Mouse (Mus musculus) gastrocnemius, postnatal 14 days (tissue): ENCODE results near the gene Poglut1. TPM values are rescaled to one million over a fixed set of nuclear protein-coding genes. Genes with fewer than 3 reads are reported as not detected.
A peak's percentile ranks its signal among the peaks of the same experiment; 100 is the strongest.

Experiments used
- DNase-seq: peaks from one replicate; pipeline ENCODE4 v3.0.0; 2021; ENCODE audit warnings: mixed read lengths
- intact Hi-C: fragments of 180-260 bp; cut with DNase I; formaldehyde crosslinking; loops from one replicate; pipeline ENCODE4 v1.15.1; 2025; ENCODE audit warnings: low total_unique reads
- long read RNA-seq, 2 experiments: library from polyadenylated mRNA; stranded (forward); transcript quantifications; one replicate each; pipeline ENCODE4 v2.0.0; 2021
- total RNA-seq, 2 experiments: library from RNA; stranded (reverse); gene quantifications; 2 replicates each; pipeline ENCODE4 v1.2.3; 2021

Poglut1 gene
- 1 to 10 TPM; 8.3 to 9.0 TPM for total RNA-seq
- long read RNA-seq, experiment 1, transcript Poglut1-201 (11 exons, 2,758 nt), result major isoform, 11 of 15 reads
- long read RNA-seq, experiment 1, partial matches to known transcripts, result 1 of 15 reads
- long read RNA-seq, experiment 1, other reads (novel, unspliced or antisense), result 1 of 15 reads
- long read RNA-seq, experiment 2, transcript Poglut1-201 (11 exons, 2,758 nt), result major isoform, 14 of 22 reads
- long read RNA-seq, experiment 2, transcript Poglut1-205 (11 exons, 2,922 nt), result minor isoform, 6 of 22 reads
- long read RNA-seq, experiment 2, partial matches to known transcripts, result 0 of 22 reads
- long read RNA-seq, experiment 2, other reads (novel, unspliced or antisense), result 2 of 22 reads

DNA sequence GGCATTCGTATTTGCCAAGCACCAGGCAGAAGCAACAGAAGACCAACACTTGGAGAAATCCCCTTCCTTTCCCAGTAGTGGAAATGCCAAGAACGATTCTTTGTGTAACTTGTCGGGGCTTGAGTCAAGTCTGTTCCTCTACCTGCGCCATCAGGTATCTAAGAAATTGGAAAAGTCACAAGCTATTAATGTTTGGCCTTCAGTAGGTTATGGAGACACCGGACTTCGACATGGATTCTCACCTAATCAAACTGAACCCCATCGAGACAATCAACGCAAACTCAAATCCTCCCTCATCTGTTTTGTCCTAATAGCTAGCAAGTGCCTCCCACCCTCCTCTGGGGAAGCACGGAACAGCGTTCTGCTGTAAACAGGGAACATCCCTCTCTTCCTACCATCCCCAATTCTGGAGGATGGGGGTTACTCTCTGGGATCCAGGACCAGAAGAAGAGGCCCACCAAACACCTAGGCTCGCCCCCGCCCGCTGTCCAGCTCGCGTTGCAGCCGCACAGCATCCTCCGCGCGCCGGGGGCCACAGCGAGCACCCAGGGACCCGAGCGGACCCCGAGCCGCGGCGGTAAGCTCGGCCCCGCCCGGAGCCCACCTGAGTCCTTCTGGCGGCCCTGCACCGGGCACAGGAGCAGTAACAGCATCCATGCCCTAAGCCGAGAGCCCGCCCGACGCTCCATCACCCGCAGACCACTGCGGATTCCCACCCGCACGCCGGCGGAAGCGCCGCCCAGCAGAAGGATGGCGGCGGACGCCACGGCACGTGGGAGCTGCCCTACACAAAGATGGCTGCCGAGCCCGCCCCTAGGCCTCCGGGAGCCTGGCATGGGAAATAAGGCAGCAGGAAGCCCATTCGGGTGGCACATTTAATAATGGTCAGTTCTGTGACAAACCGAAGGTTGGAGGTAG is at the start of gene Poglut1:
TSS of gene Poglut1 (minus strand) at position 780 of the 918 bp plus-strand sequence.
- peak; percentile 77 for DNase-seq

DNA sequence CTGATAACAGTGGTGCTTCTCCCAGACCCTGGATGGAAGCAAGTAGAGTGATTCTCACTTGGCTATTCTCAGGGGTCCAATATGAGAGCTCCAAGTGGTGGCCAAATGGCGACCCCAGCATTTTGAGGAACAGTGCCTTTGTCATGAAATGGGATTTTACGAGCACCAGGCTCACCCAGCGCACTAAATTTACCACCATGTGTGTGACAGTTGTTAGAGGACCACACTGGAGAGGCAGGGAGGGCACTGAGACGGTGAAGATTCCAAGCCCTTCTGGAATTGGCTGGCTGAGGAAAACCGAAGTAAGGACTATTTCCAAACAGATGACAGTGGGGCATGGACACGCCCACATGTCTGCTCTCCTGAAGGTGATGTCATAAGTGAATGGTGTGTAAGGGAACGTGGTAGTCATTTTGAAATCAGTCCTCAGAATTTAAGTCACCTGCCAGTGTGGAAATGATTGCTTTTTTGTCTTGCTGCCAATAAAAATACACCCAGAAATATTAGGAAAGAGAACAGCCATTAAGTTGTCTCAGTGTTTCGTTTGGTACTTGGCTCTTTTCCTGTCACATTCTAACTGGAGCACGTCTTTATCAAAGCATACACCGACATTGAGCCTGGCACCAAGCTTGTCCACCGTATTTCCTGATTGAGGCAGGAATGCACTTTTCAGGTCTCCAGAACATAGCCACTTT is 49.1 kb upstream of the Poglut1 start:
- intact Hi-C loops, result no loop called here
- no peak for DNase-seq

More for the DNA sequence above, at the start of gene Poglut1:
- intact Hi-C loops, result no loop called here

DNA sequence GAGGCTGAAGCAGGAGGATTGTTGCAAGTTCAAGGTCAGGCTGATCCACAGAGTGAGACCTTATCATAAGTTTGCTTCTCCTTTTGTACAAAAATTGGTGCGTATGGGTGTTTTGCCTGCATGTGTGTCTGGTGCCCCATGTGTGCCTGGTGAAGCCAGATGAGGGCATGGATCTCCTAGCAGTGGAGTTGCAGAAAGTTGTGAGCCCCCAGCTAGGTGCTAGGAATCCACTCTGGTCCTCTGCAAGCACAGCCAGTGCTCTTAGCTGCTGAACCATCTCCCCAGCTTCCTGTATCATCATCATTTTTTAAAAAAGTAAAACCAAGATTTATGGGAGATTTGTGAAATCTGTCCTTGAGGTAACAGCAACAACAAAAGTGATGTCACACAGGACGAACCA is 46.6 kb upstream of the Poglut1 start:
- intact Hi-C loops, result no loop called here
- no peak for DNase-seq

DNA sequence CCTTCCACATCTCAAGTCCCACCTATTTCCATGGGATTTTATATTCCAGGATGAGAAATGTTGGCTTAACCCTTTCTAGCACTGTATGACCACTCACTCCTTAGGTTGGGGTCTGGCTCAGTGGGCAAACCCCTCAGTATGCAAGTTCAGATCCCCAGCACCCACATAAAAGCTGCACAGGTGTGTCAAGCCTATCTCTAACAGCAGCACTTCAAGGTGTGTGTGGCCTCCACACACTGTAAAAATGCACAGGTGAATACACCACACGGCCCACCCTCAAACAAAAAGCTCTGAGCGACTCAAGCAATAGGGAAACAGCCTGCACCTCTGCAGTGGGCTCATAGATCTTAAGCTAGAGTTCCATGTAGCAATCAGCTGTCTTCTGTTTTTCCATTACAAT is 46.0 kb upstream of the Poglut1 start:
- intact Hi-C loops, result no loop called here

DNA sequence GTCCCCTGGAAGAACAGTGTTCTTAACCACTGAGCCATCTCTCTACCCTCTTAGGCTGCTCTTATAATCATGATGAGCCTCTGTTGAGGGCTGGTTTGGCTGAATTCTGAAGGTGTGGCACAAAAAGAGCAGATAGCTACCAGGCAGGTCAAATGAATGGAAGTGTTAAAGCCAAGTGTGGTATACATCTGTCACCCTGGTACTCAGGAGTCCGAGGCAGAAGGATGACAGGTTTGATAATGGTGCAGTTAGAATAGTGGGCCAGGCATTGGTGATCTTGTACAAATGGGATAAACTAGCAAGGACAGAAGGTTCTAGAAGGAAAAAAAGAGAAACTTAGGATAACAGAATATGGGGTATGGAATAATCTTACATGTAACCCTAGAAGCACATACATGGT is 44.4 kb upstream of the Poglut1 start:
- no peak for DNase-seq
- intact Hi-C loops, result no loop called here

More for the DNA sequence above, 46.0 kb upstream of the Poglut1 start:
- no peak for DNase-seq

DNA sequence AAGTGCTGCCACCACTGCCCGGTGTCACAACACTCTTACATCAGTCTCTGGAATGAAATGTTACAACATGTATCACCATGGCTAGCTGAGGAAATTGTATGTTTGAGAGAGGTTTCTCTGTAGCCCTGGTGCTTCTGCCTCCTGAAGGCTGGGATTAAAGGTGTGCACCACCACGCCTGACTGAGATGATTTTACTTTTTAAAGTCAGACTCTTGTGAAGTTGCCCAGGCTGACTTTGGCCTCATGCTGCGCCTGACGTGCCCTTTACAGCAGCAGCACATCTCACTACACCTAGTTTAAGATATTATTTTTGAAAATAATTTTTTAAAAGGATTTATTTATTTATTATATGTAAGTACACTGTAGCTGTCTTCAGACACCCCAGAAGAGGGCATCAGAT is 42.9 kb upstream of the Poglut1 start:
- no peak for DNase-seq
- intact Hi-C loops, result no loop called here

DNA sequence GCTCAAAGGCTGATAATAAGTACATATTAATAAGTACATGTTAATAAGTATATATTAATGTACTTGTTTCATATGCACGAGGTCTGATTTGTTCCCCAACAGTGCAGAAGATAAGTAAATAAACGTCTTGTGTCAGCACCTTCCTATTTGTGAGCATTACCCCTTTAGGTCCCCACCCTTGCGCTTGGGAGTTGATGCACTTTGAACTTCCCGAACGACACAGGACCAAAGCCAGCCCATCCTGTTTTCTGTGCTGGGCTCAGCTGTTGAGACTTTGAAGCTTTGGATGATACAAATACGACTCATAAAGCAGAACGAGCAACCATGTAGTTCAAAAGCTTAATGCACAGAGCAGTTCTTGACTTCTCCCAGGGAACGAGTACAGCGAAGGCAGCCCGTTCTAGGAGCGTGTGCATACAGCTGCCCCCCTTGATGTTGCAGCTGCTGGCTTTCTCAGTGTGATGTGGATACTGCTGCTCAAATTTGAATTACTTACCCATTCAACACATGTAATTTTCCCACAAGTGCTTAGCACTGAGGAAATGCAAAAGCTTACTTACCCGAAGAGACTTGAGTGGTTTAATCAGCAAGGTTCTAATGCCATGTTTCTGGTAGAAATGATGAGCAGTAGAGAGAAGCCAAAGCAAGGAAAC is 42.1 kb upstream of the Poglut1 start:
- intact Hi-C loops, result no loop called here
- no peak for DNase-seq

DNA sequence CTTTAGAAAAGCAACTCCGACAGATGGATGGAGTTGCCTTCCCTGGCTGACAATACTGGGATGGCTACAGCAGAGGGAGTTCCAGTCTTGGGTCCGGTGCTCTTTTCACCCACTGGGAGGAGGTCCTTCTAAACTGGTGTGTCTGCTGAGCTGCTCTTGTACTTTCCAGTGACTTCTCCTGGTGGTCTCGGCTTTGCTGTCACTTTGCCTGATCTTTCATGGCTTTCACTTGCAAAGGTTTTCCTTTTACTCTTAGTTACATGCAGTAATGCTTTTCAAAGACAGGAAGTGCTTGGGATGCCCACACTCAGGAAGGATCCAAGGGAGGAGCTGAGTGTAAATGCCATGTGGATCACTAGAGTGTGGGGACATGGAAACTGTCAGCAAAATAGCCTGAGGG is 41.4 kb upstream of the Poglut1 start:
- intact Hi-C loops, result no loop called here
- no peak for DNase-seq

DNA sequence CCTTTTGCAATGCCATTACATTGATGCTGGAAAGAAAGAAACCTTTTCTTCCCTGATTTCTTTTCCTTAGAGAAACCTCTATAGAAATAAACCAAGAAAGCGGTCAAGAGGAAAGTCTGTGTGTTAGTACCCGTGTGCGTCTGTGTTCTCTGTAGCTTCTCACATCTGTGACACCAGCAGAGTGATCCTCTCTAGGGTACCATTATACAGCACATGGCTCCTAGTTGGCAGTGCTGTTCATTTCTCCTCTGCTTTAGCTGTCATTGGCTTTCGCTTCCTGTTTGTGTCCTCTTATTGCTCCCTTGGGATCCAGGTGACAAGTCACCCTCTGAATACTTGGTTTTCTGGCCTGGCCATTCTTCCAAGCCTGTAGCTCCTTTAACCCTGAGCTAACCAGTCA is 37.5 kb upstream of the Poglut1 start:
- intact Hi-C loops, result no loop called here
- DNase-seq, result no peak

DNA sequence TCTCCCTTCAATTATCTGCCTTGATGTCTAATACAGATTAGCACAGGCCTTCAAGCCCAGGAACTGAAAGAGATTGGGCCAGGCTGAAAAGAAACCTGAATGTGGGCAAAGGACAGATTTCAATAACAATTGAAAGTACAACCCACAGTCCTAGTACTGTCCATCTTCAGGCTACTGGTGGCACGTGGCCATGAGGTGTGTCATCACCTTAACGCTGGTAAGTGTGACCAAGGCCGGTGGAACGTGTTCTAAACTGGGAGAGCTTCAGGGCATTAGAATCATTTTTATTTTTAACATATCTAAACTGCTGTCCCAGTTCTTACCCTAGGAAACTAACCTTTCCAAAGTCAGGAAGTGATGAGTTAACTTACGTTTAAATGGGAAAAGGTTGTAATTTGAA is 37.1 kb upstream of the Poglut1 start:
- intact Hi-C loops, result no loop called here
- DNase-seq, result no peak

DNA sequence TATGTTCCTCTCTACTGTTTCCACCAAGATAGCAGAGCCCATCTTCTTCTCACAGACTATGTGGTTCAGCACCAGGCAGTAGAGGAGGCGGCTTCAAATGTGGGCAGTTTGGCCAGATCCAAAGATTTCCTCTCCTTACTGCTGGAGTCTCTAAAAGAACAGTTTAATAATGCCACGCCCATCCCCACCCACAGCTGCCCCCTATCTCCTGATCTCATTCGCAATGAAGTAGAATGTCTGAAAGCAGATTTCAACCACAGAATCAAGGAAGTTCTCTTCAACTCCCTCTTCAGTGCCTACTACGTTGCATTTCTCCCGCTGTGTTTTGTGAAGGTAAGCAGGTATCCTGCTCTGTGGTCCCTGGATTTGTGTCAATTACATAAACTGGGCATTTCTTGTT is 35.1 kb upstream of the Poglut1 start:
- intact Hi-C loops, result no loop called here
- DNase-seq, result no peak

DNA sequence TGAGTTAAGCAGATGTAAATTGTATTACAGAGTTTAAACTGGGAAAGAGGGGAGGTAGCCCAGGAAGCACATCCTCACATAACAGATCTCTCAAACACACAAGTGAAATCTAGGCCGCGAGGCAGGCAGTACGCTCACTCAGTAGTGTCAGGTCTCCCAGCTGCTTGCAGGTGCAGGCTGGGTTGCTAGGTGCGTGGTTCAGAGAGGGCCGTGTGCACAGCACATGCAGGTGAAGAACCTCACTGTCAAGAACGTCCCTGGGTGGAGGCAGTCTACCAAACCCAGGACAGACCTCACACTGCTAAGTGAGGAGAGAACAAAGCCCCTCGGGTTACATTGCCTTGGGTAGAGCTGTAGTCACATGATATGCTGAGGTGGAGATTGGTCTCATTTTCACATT is 34.7 kb upstream of the Poglut1 start:
- intact Hi-C loops, result no loop called here
- DNase-seq, result no peak

DNA sequence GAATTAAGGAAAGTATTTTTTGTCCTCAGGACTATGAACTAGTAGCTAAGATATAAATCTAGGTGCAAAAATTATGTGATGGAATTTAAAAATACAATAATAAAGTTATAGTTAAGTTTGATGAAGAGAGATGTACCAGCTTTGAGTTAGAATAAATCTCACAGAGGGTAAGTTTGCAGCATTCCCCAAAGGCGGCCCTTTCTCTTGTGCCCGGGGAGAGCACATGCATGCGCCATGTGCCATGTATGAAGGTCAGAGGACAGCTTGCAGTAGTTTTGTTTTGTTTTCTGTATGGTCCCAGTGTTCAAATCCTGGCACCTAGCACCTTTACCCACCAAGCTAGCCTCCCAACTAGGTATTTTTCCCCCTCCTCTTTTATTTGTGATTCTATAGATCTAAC is 21.4 kb upstream of the Poglut1 start:
- intact Hi-C loops, result no loop called here
- no peak for DNase-seq

DNA sequence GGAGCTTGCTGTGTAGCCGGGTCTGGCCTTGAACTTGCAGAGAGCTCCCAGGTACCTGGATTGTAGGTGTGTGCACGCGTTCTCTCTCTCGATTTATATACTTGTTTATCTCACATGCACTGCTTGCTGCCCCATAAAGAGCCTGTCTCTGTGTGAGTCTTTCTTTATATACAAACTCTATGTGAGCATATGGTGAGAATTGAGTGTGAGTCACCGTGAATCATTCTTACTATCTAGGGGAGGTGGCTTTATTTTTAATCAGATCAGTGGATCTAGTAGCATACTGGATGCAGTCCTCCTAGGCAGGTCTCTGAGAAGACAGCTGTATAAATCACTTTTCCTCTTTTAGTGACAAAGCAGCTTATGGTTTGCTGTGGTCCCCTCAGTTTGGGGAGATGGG is 18.1 kb upstream of the Poglut1 start:
- no peak for DNase-seq
- intact Hi-C loops, result no loop called here

DNA sequence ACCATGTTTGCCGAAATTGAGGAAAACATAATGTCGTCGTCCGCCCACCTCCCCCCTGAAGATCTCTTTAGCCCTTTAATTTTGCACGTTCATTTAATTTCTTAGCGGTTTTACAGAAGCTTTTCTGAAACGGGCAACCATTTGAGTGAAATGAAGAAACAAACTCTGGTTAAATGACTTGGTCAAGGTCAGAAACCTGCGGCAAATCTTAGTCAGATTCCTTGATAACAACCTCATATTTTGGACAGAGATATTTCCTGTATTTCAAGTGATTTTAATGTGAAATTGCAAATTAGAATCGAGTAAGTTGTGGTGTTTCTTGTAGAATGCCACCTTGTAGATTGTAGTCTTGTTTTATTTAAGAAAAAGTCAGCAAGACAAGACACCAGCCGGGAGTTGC is 13.5 kb upstream of the Poglut1 start:
- intact Hi-C loops, result no loop called here
- no peak for DNase-seq

DNA sequence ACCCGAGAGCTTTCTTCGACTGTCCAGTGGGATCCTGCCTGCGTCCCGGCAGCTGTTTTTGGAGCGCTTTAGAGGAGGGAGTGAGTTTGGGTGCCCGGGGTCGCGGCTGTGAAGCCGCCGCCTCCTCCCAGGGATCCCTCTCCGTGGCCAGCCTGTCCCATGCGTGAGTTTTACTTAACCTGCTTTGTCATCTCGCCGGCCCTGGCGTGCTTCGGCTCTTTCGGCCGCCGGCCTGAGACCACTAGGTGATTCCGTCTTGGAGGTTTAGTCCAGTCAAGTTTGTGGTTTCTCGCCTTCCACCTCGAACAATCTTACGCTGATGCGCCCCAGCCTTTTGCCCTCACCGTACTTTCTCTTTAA is 12.9 kb upstream of the Poglut1 start:
- intact Hi-C loops, result no loop called here
- no peak for DNase-seq

DNA sequence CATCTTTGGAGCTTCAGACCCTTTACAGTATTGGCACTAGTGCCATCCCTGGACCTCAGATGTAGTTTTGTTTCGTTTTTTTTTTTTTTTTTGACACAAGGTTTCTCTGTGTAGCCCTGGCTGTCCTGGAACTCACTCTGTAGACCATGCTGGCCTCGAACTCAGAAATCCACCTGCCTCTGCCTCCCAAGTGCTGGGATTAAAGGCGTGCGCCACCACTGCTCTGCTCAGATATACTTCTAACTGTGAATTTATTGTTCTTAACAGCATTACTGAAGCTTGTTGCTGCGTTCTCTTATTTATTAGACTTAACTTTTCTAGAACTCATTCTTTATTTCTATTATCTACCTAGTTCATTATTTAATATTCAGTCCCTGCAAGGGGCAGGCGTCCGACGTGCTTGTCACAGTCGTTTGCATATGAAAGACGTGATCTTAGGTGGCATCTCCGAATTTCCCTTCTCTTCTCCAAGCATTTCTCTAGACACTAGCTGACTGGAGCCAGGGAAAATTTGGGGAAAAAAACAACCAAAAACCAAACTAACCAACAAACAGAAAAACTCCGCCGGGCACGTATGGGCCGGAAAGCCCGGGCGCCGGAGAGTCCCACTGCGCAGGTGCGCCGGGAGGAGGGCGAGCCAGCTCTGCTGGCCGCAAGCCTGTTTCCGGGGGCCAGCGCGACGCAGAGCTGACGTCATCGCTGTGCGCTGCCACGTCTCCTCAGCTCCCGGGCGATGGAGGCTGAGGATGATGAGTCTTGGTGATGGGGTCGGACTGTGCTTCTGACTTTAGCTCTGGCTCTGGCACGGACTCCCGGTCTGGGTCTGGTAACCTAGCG is 12.3 kb upstream of the Poglut1 start:
- intact Hi-C loops, result no loop called here
- DNase-seq, result peak; percentile 94

DNA sequence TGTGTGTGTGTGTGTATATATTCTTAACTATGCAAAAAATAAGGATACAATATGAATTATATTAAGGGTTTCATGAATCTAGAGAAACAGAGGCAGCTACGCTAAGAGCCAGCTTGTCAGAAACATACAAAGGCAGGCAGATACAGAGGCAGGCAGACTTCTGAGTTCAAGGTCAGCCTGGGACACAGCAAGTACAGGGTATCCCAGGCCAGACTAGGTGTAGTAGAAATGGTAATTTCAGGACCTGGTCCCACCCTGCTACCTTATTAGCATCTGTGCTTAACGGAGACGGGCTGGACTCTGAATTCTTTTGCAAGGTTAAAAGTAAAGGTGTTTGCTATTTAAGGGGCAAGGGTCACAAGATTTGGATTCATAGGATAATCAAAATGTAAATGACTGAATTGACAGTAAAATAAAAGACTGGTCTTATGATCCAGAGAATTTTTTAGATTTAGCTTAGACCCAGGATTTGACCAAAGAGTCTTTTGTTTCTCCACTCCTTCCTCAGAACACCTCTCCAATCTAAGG is 8.2 kb upstream of the Poglut1 start, which contains the start of gene Tmem39a:
TSS of gene Tmem39a (plus strand) at position 478 of the 528 bp plus-strand sequence.
- no peak for DNase-seq
- intact Hi-C loops, result no loop called here

DNA sequence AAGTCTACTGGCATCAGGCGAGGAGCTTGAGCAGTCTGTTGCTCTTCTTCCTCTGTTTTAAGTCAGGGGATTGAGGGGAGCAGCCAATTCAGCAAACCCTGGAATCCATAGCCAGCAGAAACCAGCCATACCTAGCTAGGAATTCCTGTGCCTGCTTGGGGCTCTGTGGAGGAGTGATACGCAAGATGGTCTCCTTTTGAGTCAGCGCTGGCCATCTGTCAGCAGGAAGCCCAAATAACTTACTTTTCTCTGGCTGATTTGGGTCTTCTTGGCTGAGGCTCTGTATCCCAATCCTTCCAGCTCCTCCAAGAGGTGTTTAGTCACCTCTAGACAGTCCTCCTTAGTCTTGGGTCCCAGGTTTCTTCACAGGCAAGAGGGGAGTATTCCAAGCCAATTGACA is 5.9 kb upstream of the Poglut1 start:
- intact Hi-C loops, result no loop called here
- no peak for DNase-seq
